Mouse (Mus musculus) intestine, embryonic 16.5 days (tissue): Measurements from ENCODE around the gene Spag7. TPM values are rescaled to one million over a fixed set of nuclear protein-coding genes. Genes with fewer than 3 reads are reported as not detected.

Experiments
- ATAC-seq: fragments of 200-750 bp; cut with Nextera tagmentation; 2 replicates; pipeline ENCODE4 v1.8.0; 2017; ENCODE audit warnings: moderate TSS enrichment, moderate library complexity
- H3K27ac ChIP-seq: fragments of 300-500 bp; sonication (generic); 2 replicates; pipeline ENCODE4 v1.5.1; 2014; ENCODE audit warnings: mild to moderate bottlenecking, low read length
- H3K27me3 ChIP-seq: fragments of 300-500 bp; sonication (generic); replicated peaks from 2 replicates; pipeline ENCODE4 v1.6.1; 2014; ENCODE audit warnings: low read length, control low read depth, mixed read lengths; ENCODE audit not compliant: control insufficient read depth, insufficient read depth
- H3K36me3 ChIP-seq: fragments of 300-500 bp; sonication (generic); 2 replicates; pipeline ENCODE4 v1.6.1; 2014; ENCODE audit warnings: low read length, control low read depth; ENCODE audit not compliant: control insufficient read depth, insufficient read depth
- H3K4me1 ChIP-seq: fragments of 300-500 bp; sonication (generic); 2 replicates; pipeline ENCODE4 v1.6.1; 2014; ENCODE audit warnings: low read length, control low read depth, mixed read lengths; ENCODE audit not compliant: control insufficient read depth, insufficient read depth
- H3K4me2 ChIP-seq: fragments of 300-500 bp; sonication (generic); 2 replicates; pipeline ENCODE4 v1.6.1; 2014; ENCODE audit warnings: low read depth, low read length, control low read depth
- H3K4me3 ChIP-seq: fragments of 300-500 bp; sonication (generic); 2 replicates; pipeline ENCODE4 v1.5.1; 2014; ENCODE audit warnings: mild to moderate bottlenecking, low read length
- H3K9ac ChIP-seq: fragments of 300-500 bp; sonication (generic); 2 replicates; pipeline ENCODE4 v1.6.1; 2014; ENCODE audit warnings: low read depth, low read length
- H3K9me3 ChIP-seq: fragments of 300-500 bp; sonication (generic); 2 replicates; pipeline ENCODE4 v1.6.1; 2016; ENCODE audit warnings: low read length, control low read depth; ENCODE audit not compliant: control insufficient read depth
- WGBS: fragments of 180-500 bp; shearing (Covaris S2); extraction: QIAGEN DNeasy Blood & Tissue Kit; methylation state at CpG from one replicate; pipeline ENCODE4 v1.1.7; 2014; 5-methylcytosine and 5-hydroxymethylcytosine counted together
- polyA plus RNA-seq: library from polyadenylated mRNA; unstranded; fragments of >200 nt; fragmentation: Nextera tagmentation; extraction: Ambion mirVana; gene quantifications from 2 replicates; pipeline ENCODE4 v1.2.1, GENCODE M21; 2015

Spag7 gene
- polyA plus RNA-seq, 1 experiment from 2014 or later, result 159 TPM

DNA sequence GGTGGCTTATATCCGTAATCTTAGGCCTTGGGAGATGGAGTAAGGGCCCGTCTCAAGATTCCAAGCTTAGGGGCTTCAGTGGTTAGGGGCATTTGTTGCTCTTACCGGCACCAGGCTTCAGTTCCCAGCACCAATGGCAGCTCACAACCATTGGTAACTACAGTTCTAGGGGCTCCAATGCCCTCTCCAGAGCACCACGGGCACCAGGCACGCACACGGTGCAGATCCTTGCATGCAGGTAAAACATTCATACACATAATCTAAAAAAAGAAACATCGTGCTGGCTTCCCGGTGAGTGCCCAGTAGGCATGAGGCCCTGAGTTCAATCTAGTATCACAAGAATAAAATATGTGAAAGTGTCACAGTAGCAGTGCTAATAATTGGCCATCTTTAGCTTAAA, 6.1 kb downstream of the Spag7 start:
- Histone ChIP-seq H3K27ac (no peak overlapping the region), H3K36me3 (peaks cover 12% of the 10 kb centered on the region), H3K27me3 (no peaks in the 10 kb centered on the region), H3K9ac (no peak overlapping the region), H3K4me1 (peaks cover 10% of the 10 kb centered on the region), H3K4me2 (no peak overlapping the region), H3K9me3 (no peaks in the 10 kb centered on the region), H3K4me3 (no peak overlapping the region)
- ATAC-seq, result no peak
- WGBS, result 93% methylated on average over 8 of the region's 8 CpGs

- H3K4me1 ChIP-seq, result peaks cover 31% of the 10 kb centered on the region
- no peak overlapping the region for H3K9ac ChIP-seq
- no peak overlapping the region for H3K4me2 ChIP-seq
- H3K4me3 ChIP-seq, result no peak overlapping the region
- no peak for ATAC-seq
- H3K27ac ChIP-seq, result no peak overlapping the region
- peaks cover 12% of the 10 kb centered on the region for H3K36me3 ChIP-seq
- H3K27me3 ChIP-seq, result no peaks in the 10 kb centered on the region
- whole genome bisulfite sequencing, result 88% methylated on average over 8 of the region's 8 CpGs
- no peaks in the 10 kb centered on the region for H3K9me3 ChIP-seq
These were observed 8.6 kb downstream of the Spag7 start for GRCm38 (mm10) chr11:70660571-70660970.

GRCm38 (mm10) chr11:70658942-70659341, 10.3 kb downstream of the Spag7 start:
- Histone ChIP-seq H3K4me2 (no peak overlapping the region), H3K4me1 (peaks cover 31% of the 10 kb centered on the region), H3K27me3 (no peaks in the 10 kb centered on the region), H3K36me3 (peaks cover 2% of the 10 kb centered on the region; the same call in 1 of the 2 replicates), H3K4me3 (no peak overlapping the region), H3K9ac (0 out of 2 replicates have a peak overlapping the region, but pooled peaks have one; percentile 33), H3K27ac (no peak overlapping the region), H3K9me3 (no peaks in the 10 kb centered on the region)
- 57% methylated on average over 8 of the region's 8 CpGs for WGBS
- no peak for ATAC-seq

- H3K4me1 ChIP-seq, result peaks cover 31% of the 10 kb centered on the region
- H3K4me2 ChIP-seq, result no peak overlapping the region
- H3K36me3 ChIP-seq, result peaks cover 2% of the 10 kb centered on the region; the same call in 1 of the 2 replicates
- 85% methylated on average over 5 of the region's 5 CpGs for WGBS
- H3K9ac ChIP-seq, result no peak overlapping the region
- H3K4me3 ChIP-seq, result no peak overlapping the region
- no peak overlapping the region for H3K27ac ChIP-seq
- H3K27me3 ChIP-seq, result no peaks in the 10 kb centered on the region
- no peak for ATAC-seq
- H3K9me3 ChIP-seq, result no peaks in the 10 kb centered on the region
These were observed 10.7 kb downstream of the Spag7 start for GRCm38 (mm10) chr11:70658521-70658920.

DNA sequence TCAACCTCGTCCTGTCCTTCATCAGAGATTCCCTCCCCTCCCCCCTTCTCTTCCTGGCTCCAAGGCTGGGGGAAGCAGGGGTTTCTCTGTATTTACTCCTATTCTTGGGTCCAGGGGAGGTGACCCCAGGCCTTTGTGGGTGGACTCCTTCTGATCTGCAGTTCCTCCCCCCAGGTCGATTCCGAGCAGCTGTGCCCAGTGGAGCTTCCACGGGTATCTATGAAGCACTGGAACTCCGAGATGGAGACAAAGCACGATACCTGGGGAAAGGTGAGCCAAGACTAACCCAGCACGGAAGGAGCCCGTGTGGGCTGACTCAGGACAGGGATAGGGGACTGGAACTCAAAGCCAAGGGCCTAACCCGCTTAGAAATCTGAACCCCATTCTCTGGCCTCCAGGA, 11.2 kb downstream of the Spag7 start:
- Histone ChIP-seq H3K9ac (no peak overlapping the region), H3K4me2 (no peak overlapping the region), H3K27ac (no peak overlapping the region), H3K4me1 (peaks cover 31% of the 10 kb centered on the region), H3K4me3 (no peak overlapping the region), H3K27me3 (no peaks in the 10 kb centered on the region), H3K36me3 (peaks cover 2% of the 10 kb centered on the region; the same call in 1 of the 2 replicates), H3K9me3 (no peaks in the 10 kb centered on the region)
- ATAC-seq, result no peak
- WGBS, result 62% methylated on average over 9 of the region's 9 CpGs

GRCm38 (mm10) chr11:70657573-70657972, 11.6 kb downstream of the Spag7 start:
- H3K4me1 ChIP-seq, result peaks cover 34% of the 10 kb centered on the region
- 35% methylated on average over 6 of the region's 6 CpGs for WGBS
- H3K27ac ChIP-seq, result no peak overlapping the region
- H3K4me2 ChIP-seq, result no peak overlapping the region
- no peak overlapping the region for H3K4me3 ChIP-seq
- ATAC-seq, result no peak
- no peaks in the 10 kb centered on the region for H3K27me3 ChIP-seq
- peaks cover under 1% of the 10 kb centered on the region; the same call in 1 of the 2 replicates for H3K36me3 ChIP-seq
- H3K9ac ChIP-seq, result no peak overlapping the region
- no peaks in the 10 kb centered on the region for H3K9me3 ChIP-seq

GRCm38 (mm10) chr11:70656964-70657363, 12.3 kb downstream of the Spag7 start, which contains the start of gene Eno3:
Gene Eno3 (plus strand): TSS chr11:70657202.
- 16% methylated on average over 3 of the region's 3 CpGs for WGBS
- peak within 1 kb of the TSS; percentile 99 for H3K4me3 ChIP-seq
- peak within 1 kb of the TSS; percentile 100 for H3K9ac ChIP-seq
- H3K36me3 ChIP-seq, result no peaks in the 10 kb centered on the region
- H3K4me1 ChIP-seq, result peaks cover 39% of the 10 kb centered on the region
- H3K9me3 ChIP-seq, result no peaks in the 10 kb centered on the region
- peak within 1 kb of the TSS; percentile 94 for H3K4me2 ChIP-seq
- no peak for ATAC-seq
- H3K27ac ChIP-seq, result peak within 1 kb of the TSS; percentile 100
- H3K27me3 ChIP-seq, result no peaks in the 10 kb centered on the region

DNA sequence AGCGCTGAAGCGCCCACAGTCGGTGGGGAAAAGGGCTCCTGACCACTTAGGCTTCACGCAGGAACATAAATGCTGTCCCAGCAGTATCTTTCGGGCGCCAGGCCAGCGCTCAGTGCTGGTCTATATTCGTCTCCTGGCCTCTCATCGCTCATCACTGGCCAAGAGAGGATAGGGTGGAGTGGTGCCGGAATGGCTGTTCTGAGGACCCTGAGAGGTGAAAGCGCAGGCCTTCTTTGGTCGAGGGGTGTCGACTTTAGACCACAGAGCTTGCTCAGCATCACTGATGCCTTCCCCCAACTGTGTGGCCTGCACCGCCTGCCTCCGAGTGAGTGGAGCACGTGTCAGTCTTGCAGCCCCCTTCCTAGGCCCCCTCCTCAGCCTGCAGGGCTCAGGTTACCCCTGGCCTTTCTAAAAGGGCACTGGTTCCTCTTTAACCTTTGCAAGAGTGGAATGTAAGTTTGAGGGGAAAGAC, 12.7 kb downstream of the Spag7 start:
- Histone ChIP-seq H3K4me3 (peak overlapping the region; percentile 99), H3K4me2 (peak overlapping the region; percentile 94), H3K27me3 (no peaks in the 10 kb centered on the region), H3K9ac (peak overlapping the region; percentile 100), H3K4me1 (peaks cover 43% of the 10 kb centered on the region), H3K9me3 (no peaks in the 10 kb centered on the region), H3K36me3 (0 out of 2 replicates have a peak, but pooled peaks cover 1% of the 10 kb centered on the region), H3K27ac (peak overlapping the region; percentile 100)
- 8% methylated on average over 16 of the region's 16 CpGs for WGBS
- ATAC-seq, result no peak

- H3K27ac ChIP-seq, result peak overlapping the region; percentile 100
- under 1% methylated on average over 61 of the region's 61 CpGs for WGBS
- H3K4me3 ChIP-seq, result peak overlapping the region; percentile 99
- peaks cover 7% of the 10 kb centered on the region for H3K36me3 ChIP-seq
- peak overlapping the region; percentile 94 for H3K4me2 ChIP-seq
- ATAC-seq, result peak; percentile 47
- no peaks in the 10 kb centered on the region for H3K9me3 ChIP-seq
- H3K4me1 ChIP-seq, result peaks cover 49% of the 10 kb centered on the region
- H3K9ac ChIP-seq, result peak overlapping the region; percentile 100
- H3K27me3 ChIP-seq, result no peaks in the 10 kb centered on the region
These were observed 13.4 kb downstream of the Spag7 start for GRCm38 (mm10) chr11:70655571-70656455.
